Mouse (Mus musculus): ENCODE measurements around the gene Pola2. TPM values are rescaled to one million over a fixed set of nuclear protein-coding genes. Genes with fewer than 3 reads are reported as not detected.

Pola2 gene
- polyA plus RNA-seq, 1 experiment = 16.8 TPM

DNA sequence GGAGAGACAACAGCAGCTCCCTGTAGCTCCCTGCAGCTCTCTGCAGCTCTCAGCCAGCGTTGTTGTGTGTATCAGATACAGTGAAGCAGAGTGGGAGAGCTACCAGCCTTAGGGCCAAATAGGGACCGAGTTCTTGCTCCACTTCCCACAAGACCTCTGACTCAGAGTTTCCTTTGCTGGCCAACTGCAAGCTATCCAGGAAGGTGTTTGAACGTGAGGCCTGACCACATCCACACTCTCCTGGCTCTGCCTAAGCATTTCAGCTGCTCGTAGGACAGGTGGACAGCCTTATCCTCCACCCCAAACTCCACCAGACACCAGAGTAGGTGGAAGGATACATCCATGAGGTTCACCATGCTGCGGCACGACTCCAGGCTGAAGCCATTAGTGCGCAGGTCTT, 28.0 kb upstream of the Pola2 start:
- H3K27me3 ChIP-seq (ENCODE audit: control insufficient read depth, insufficient read depth, low read length) = no peaks in the 10 kb centered on the region
- 89% methylated on average over 7 of the region's 7 CpGs for WGBS
- no peak overlapping the region for H3K4me3 ChIP-seq (replicated peaks; ENCODE audit: insufficient read depth, low read depth, low read length)
- DNase-seq = no peak
- no peaks in the 10 kb centered on the region for H3K4me1 ChIP-seq (ENCODE audit: control insufficient read depth, insufficient read depth, low read length)
- TF ChIP-seq CTCF (IDR thresholded peaks at IDR 0.05; ENCODE audit: borderline replicate concordance, insufficient read depth, low read depth, low read length) = no peak
- no peak for TF ChIP-seq POLR2A (IDR thresholded peaks at IDR 0.05; ENCODE audit: borderline replicate concordance, insufficient read depth, low read length)
- H3K27ac ChIP-seq (ENCODE audit: insufficient read depth, low read length) = no peak overlapping the region

DNA sequence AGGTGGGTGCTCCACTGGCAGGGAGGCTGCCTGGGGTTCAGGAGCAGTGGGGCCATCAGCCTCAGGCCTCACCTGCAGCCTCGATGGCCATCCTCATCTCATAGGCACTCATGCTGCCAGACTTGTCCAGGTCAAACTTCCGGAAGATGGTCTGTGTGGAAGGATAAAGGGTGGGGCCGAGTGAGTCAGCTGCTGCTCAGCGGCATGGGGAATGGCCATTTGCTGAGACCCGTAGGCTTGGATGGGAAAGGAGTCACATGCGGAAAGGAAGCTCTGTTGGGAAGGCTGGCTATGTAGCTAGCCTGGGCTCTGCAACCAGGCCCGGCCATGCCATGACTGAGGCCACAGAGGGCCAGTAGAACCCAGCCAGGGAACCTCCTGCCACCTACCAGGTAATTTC, 27.5 kb upstream of the Pola2 start:
- TF ChIP-seq POLR2A (IDR thresholded peaks at IDR 0.05; ENCODE audit: borderline replicate concordance, insufficient read depth, low read length) (no peak), CTCF (IDR thresholded peaks at IDR 0.05; ENCODE audit: borderline replicate concordance, insufficient read depth, low read depth, low read length) (no peak)
- 80% methylated on average over 7 of the region's 7 CpGs for WGBS
- no peaks in the 10 kb centered on the region for H3K27me3 ChIP-seq (ENCODE audit: control insufficient read depth, insufficient read depth, low read length)
- no peak for DNase-seq
- H3K4me3 ChIP-seq (replicated peaks; ENCODE audit: insufficient read depth, low read depth, low read length) = no peak overlapping the region
- H3K4me1 ChIP-seq (ENCODE audit: control insufficient read depth, insufficient read depth, low read length) = no peaks in the 10 kb centered on the region
- H3K27ac ChIP-seq (ENCODE audit: insufficient read depth, low read length) = no peak overlapping the region

DNA sequence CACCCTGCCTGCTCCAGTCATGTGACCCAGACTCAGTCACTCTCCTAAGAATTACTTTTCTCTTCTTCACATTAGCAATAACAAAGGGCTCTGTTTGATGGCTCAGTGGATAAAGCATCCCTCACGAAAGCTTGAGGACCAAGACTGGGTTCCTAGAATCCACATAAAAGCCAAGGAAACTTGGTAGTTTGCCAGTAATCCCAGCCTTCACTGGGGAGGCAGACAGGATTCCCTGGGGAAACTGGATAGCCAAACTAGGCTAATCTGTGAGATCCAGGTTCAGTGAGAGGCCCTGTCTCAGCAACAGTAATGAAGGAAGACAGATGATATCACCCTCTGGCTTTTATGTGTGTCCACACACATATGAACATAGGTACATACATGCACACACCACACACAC, 26.9 kb upstream of the Pola2 start:
- Histone ChIP-seq H3K27ac (ENCODE audit: insufficient read depth, low read length) (no peak overlapping the region), H3K4me1 (ENCODE audit: control insufficient read depth, insufficient read depth, low read length) (no peaks in the 10 kb centered on the region), H3K27me3 (ENCODE audit: control insufficient read depth, insufficient read depth, low read length) (no peaks in the 10 kb centered on the region), H3K4me3 (replicated peaks; ENCODE audit: insufficient read depth, low read depth, low read length) (no peak overlapping the region)
- 38% methylated on average over 1 of the region's 1 CpGs for WGBS
- TF ChIP-seq POLR2A (IDR thresholded peaks at IDR 0.05; ENCODE audit: borderline replicate concordance, insufficient read depth, low read length) = no peak
- no peak for TF ChIP-seq CTCF (IDR thresholded peaks at IDR 0.05; ENCODE audit: borderline replicate concordance, insufficient read depth, low read depth, low read length)
- no peak for DNase-seq

DNA sequence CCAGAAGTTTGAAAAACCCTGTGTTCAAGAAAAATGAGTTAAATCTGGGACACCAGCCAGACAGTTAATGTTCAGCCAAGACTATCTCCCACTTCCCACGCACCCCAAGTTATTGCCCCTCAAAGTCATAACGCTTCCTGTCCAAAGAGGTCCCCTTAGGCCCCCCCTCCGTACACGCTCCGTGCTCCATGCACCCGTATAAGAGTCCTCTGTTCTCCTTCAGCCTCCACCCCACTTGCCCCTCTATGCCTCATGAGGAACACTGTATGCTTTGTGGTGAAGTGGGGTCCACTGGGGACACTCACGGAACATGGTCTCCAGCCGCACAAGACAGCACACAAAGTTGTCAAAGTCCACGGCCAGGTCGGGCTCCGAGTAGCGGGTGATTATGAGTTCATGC, 26.0 kb upstream of the Pola2 start:
- Histone ChIP-seq H3K27ac (ENCODE audit: insufficient read depth, low read length) (no peak overlapping the region), H3K4me3 (replicated peaks; ENCODE audit: insufficient read depth, low read depth, low read length) (no peak overlapping the region), H3K4me1 (ENCODE audit: control insufficient read depth, insufficient read depth, low read length) (no peaks in the 10 kb centered on the region), H3K27me3 (ENCODE audit: control insufficient read depth, insufficient read depth, low read length) (no peaks in the 10 kb centered on the region)
- WGBS = 84% methylated on average over 12 of the region's 12 CpGs
- DNase-seq = no peak
- TF ChIP-seq CTCF (IDR thresholded peaks at IDR 0.05; ENCODE audit: borderline replicate concordance, insufficient read depth, low read depth, low read length) (no peak), POLR2A (IDR thresholded peaks at IDR 0.05; ENCODE audit: borderline replicate concordance, insufficient read depth, low read length) (no peak)

DNA sequence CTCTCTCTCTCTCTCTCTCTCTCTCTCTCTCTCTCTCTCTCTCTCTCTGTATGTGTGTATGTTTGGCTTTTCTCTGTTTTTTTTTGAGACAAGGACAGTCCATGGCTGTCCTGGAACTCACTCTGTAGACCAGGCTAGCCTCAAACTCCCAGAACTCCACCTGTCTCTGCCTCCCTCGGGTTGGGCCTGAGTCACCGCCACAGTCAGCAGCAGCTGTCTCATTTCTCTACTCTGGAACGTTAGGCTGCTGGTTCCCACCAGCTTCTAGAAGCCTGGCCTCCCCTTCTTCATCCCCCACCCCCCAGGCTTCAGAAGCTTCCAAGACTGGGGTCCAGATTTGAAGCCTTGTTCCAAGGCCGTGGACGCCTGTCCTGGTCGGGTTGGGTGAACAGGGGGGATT, 25.6 kb upstream of the Pola2 start:
- no peak for DNase-seq
- Histone ChIP-seq H3K27me3 (ENCODE audit: control insufficient read depth, insufficient read depth, low read length) (no peaks in the 10 kb centered on the region), H3K4me1 (ENCODE audit: control insufficient read depth, insufficient read depth, low read length) (no peaks in the 10 kb centered on the region), H3K4me3 (replicated peaks; ENCODE audit: insufficient read depth, low read depth, low read length) (no peak overlapping the region), H3K27ac (ENCODE audit: insufficient read depth, low read length) (no peak overlapping the region)
- no peak for TF ChIP-seq POLR2A (IDR thresholded peaks at IDR 0.05; ENCODE audit: borderline replicate concordance, insufficient read depth, low read length)
- TF ChIP-seq CTCF (IDR thresholded peaks at IDR 0.05; ENCODE audit: borderline replicate concordance, insufficient read depth, low read depth, low read length) = no peak
- 45% methylated on average over 6 of the region's 6 CpGs for WGBS

DNA sequence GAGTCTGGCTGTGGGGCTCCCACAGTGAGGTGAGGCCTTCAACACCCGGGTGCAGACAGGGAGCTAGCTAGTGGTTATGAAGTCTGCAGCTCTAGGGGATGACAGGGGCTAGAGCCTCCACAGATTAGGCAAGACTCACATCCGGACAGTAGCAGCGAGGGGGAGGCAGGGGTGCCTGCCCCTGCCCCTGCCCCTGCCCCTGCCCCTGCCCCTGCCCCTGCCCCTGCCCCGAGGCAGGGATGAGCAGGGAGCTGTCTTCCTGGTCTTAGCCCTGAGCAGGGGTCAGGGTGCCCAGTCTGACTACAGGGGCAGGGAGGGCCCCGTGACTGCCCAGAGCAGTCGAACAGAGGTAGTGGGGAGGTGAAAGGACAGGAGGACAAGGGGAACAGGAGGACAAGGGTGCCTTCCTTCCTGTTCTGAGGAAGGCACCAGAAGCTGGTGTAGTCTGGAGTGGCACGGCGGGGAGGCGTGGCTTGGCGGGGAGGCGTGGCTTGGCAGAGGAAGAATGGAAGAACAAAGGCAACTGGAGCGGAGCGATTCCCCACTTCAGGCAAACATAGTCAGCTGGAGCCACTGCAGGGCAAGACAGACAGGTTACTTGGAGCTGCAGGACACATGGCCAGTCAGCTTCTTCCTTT, 24.9 kb upstream of the Pola2 start:
- peak; percentile 24 to 25 for DNase-seq
- no peaks in the 10 kb centered on the region for H3K4me1 ChIP-seq (ENCODE audit: control insufficient read depth, insufficient read depth, low read length)
- no peak overlapping the region for H3K27ac ChIP-seq (ENCODE audit: insufficient read depth, low read length)
- WGBS = 21% methylated on average over 13 of the region's 13 CpGs
- H3K27me3 ChIP-seq (ENCODE audit: control insufficient read depth, insufficient read depth, low read length) = no peaks in the 10 kb centered on the region
- no peak overlapping the region for H3K4me3 ChIP-seq (replicated peaks; ENCODE audit: insufficient read depth, low read depth, low read length)
- TF ChIP-seq CTCF (IDR thresholded peaks at IDR 0.05; ENCODE audit: borderline replicate concordance, insufficient read depth, low read depth, low read length) (no peak), POLR2A (IDR thresholded peaks at IDR 0.05; ENCODE audit: borderline replicate concordance, insufficient read depth, low read length) (no peak)

DNA sequence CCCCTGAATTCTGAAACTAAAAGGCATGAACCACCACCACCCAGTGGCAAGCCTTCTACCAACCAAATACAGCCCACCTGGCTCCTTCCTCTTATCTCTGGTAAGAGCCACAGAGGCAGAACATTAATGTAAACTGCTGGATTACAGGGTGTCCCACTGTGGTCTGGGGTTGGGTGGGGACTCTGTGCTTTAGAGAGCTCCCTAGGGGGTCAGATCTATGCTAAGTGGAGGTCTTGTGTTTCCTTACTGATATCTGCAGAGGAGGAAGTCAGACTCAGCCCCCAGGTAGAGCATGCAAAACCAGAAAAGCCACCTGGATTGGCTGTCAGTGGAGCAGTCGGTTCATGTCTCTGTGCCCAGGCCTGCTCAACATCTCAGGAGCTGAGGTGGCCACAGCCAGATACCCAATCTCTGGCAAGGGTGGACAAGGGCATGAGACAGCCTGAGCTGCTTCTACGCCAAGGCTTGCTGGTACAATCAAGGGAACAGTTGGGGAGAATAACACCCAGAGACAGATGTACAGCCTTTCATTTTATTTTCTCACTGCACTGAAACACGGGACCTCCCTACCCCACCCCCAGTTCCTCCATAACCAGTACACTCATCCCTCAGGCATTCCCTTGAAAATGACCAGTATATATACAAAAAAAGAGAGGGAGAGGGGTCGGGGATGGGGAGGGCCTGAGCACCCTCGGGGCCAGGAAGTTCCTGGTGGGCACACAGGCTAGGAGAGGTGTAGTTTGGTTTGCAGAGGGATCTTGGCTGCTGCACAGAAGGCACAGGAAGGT, 24.2 kb upstream of the Pola2 start:
- WGBS = 51% methylated on average over 5 of the region's 5 CpGs
- Histone ChIP-seq H3K27me3 (ENCODE audit: control insufficient read depth, insufficient read depth, low read length) (no peaks in the 10 kb centered on the region), H3K27ac (ENCODE audit: insufficient read depth, low read length) (no peak overlapping the region), H3K4me3 (replicated peaks; ENCODE audit: insufficient read depth, low read depth, low read length) (no peak overlapping the region), H3K4me1 (ENCODE audit: control insufficient read depth, insufficient read depth, low read length) (no peaks in the 10 kb centered on the region)
- DNase-seq = no peak
- TF ChIP-seq POLR2A (IDR thresholded peaks at IDR 0.05; ENCODE audit: borderline replicate concordance, insufficient read depth, low read length) (no peak), CTCF (IDR thresholded peaks at IDR 0.05; ENCODE audit: borderline replicate concordance, insufficient read depth, low read depth, low read length) (no peak)

DNA sequence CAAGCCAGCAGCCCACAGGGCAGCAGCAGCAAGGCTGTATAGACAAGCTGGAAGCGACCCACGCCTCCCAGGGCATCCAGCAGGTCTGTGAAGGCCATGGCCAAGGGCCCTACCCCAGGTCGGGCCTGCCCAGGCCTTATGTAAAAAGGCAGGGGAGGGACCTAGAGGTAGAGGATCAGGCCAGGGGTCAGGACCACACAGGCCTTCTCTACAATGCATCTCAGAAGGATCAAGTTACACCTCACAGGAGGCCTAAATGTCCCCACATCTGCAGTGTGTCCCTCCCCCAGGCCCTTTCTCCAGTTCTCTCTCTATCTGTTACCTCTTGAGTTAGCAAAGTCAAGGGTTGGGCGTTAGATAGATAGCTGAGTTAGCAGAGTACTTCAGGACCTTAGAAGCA, 22.0 kb upstream of the Pola2 start, which contains the start of gene Slc22a20:
Slc22a20 (minus strand) TSS at position 101 of the 400 bp plus-strand sequence.
- Histone ChIP-seq H3K27ac (ENCODE audit: insufficient read depth, low read length) (no peak within 1 kb of the TSS), H3K4me3 (replicated peaks; ENCODE audit: insufficient read depth, low read depth, low read length) (no peak within 1 kb of the TSS), H3K4me1 (ENCODE audit: control insufficient read depth, insufficient read depth, low read length) (no peaks in the 10 kb centered on the region), H3K27me3 (ENCODE audit: control insufficient read depth, insufficient read depth, low read length) (no peaks in the 10 kb centered on the region)
- TF ChIP-seq POLR2A (IDR thresholded peaks at IDR 0.05; ENCODE audit: borderline replicate concordance, insufficient read depth, low read length) (no peak), CTCF (IDR thresholded peaks at IDR 0.05; ENCODE audit: borderline replicate concordance, insufficient read depth, low read depth, low read length) (no peak)
- WGBS = 55% methylated on average over 4 of the region's 4 CpGs
- no peak for DNase-seq
